Mouse (Mus musculus): ENCODE measurements around the gene Pik3ap1. TPM values are rescaled to one million over a fixed set of nuclear protein-coding genes. Genes with fewer than 3 reads are reported as not detected.
A peak's percentile ranks its signal among the peaks of the same experiment; 100 is the strongest.

Pik3ap1 gene
- polyA plus RNA-seq, 2 experiments = 1.8 to 3.1 TPM

DNA sequence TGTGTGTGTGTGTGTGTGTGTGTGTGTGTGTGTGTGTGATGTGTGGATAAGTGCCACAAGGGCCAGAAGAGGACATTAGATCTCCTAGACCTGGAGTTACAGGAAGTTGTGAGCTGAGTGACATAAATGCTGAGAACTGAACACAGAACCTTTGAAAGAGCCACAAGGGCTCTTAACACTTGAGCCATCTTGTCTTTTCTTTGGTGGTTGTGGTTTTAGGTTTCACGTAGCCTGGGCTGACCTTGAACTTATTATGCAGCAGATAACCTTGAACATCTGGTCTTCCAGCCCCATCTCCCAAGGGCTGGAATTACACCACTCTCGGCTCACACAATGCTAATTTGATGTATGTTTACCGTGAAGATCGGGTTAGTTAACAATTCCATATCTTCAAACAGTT lies 72.9 kb downstream of the Pik3ap1 start:
- 79% methylated on average over 4 of the region's 4 CpGs for WGBS
- Histone ChIP-seq H3K27ac (replicated peaks; ENCODE audit: low read depth, low read length) (no peak overlapping the region), H3K4me3 (replicated peaks; ENCODE audit: low read length) (no peak overlapping the region), H3K4me2 (replicated peaks; ENCODE audit: low read depth, low read length, severe bottlenecking) (no peak overlapping the region), H3K4me1 (ENCODE audit: control insufficient read depth, insufficient read depth, low read length) (peaks cover 3% of the 10 kb centered on the region; the same call in 1 of the 2 replicates), H3K36me3 (ENCODE audit: control insufficient read depth, insufficient read depth, low read length) (no peaks in the 10 kb centered on the region), H3K27me3 (ENCODE audit: control insufficient read depth, insufficient read depth, low read length) (no peaks in the 10 kb centered on the region), H3K9me3 (ENCODE audit: control insufficient read depth, low read length) (no peaks in the 10 kb centered on the region), H3K9ac (ENCODE audit: low read depth, low read length, severe bottlenecking) (no peak overlapping the region)
- ATAC-seq (ENCODE audit: low FRiP score, low read depth) (no peak), DNase-seq (ENCODE audit: low spot score) (no peak)
- no peak for TF ChIP-seq POLR2A (IDR thresholded peaks at IDR 0.05; ENCODE audit: borderline replicate concordance, extremely low read depth, insufficient read depth, insufficient read length)

DNA sequence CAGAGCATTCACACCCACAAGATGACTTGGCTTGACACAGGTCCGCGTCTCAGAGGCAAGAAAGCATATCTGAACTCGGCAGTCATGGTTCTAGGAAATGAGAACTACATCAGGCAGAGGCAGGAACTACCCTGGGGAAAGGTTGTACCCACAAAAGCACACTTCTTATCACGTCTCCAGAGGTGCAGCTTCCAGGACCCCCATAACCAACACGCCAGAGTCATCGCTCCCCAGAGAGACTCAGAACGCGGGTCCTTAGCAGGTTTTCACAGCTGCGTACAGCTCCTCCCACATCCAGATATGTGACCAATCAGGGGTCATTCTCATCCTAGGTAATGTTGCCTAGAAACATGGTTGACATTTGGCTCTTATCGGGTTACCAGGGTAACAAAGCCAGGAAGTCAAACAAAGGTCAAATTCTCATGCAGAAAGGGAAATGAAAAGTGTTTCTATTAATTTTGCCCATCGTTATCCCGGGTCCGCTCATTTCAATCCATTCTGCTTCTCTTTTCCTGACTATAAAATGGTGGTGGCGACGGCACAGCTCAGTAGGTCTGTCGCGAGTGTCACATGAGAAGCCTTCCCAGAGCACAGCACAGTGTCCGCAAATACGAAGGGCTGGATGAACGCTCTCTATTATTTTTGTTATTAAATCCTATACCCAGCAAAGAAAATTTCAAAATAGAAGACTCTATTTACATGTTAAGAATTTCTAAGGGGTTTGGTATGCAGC lies 73.8 kb downstream of the Pik3ap1 start:
- no peak for DNase-seq (ENCODE audit: low spot score)
- 22% methylated on average over 20 of the region's 20 CpGs for WGBS
- H3K9ac ChIP-seq (ENCODE audit: low read depth, low read length, severe bottlenecking) = no peak overlapping the region

DNA sequence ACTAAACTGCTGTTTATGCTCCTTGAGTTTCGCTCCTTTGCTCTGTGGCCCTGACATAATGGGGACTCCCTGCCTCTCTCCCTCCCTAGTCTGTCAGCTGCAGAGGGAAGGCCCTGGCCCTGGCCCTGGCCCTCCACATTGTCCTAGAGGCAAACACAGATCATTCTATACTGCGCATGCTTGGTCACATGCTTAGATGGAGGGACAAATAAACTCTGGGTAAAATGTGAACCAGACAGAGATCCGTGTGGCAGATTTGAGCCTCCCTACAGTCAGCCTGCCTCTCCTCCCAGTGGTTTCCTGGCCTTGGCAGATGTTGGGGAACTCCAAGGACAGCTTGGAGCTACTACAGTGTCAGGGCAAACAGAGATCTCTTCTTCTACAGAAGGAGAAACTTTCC lies 81.0 kb downstream of the Pik3ap1 start:
- 46% methylated on average over 3 of the region's 3 CpGs for WGBS
- no peak overlapping the region for H3K9ac ChIP-seq (ENCODE audit: low read depth, low read length, severe bottlenecking)
- H3K4me1 ChIP-seq (ENCODE audit: control insufficient read depth, insufficient read depth, low read length) = no peaks in the 10 kb centered on the region
- H3K4me2 ChIP-seq (replicated peaks; ENCODE audit: low read depth, low read length, severe bottlenecking) = no peak overlapping the region
- H3K27me3 ChIP-seq (ENCODE audit: control insufficient read depth, insufficient read depth, low read length) = no peaks in the 10 kb centered on the region
- H3K36me3 ChIP-seq (ENCODE audit: control insufficient read depth, insufficient read depth, low read length) = no peaks in the 10 kb centered on the region
- no peak for DNase-seq (ENCODE audit: low spot score)
- H3K4me3 ChIP-seq (replicated peaks; ENCODE audit: low read length) = no peak overlapping the region
- ATAC-seq (ENCODE audit: low FRiP score, low read depth) = no peak
- no peak for TF ChIP-seq POLR2A (IDR thresholded peaks at IDR 0.05; ENCODE audit: borderline replicate concordance, extremely low read depth, insufficient read depth, insufficient read length)
- no peaks in the 10 kb centered on the region for H3K9me3 ChIP-seq (ENCODE audit: control insufficient read depth, low read length)
- no peak overlapping the region for H3K27ac ChIP-seq (replicated peaks; ENCODE audit: low read depth, low read length)

More for the DNA sequence above, 73.8 kb downstream of the Pik3ap1 start:
- Histone ChIP-seq H3K9me3 (ENCODE audit: control insufficient read depth, low read length) (no peaks in the 10 kb centered on the region), H3K36me3 (ENCODE audit: control insufficient read depth, insufficient read depth, low read length) (no peaks in the 10 kb centered on the region), H3K4me2 (replicated peaks; ENCODE audit: low read depth, low read length, severe bottlenecking) (peak overlapping the region; percentile 38), H3K4me3 (replicated peaks; ENCODE audit: low read length) (peak overlapping the region; percentile 20), H3K27ac (replicated peaks; ENCODE audit: low read depth, low read length) (no peak overlapping the region), H3K4me1 (ENCODE audit: control insufficient read depth, insufficient read depth, low read length) (peaks cover 3% of the 10 kb centered on the region; the same call in 1 of the 2 replicates), H3K27me3 (ENCODE audit: control insufficient read depth, insufficient read depth, low read length) (no peaks in the 10 kb centered on the region)
- 0 out of 2 replicates have a peak, but pooled peaks have one; percentile 44 for ATAC-seq (ENCODE audit: low FRiP score, low read depth)
- no peak for TF ChIP-seq POLR2A (IDR thresholded peaks at IDR 0.05; ENCODE audit: borderline replicate concordance, extremely low read depth, insufficient read depth, insufficient read length)

GRCm38 (mm10) chr19:41303433-41303832 lies 81.5 kb downstream of the Pik3ap1 start:
- Histone ChIP-seq H3K4me2 (replicated peaks; ENCODE audit: low read depth, low read length, severe bottlenecking) (no peak overlapping the region), H3K4me3 (replicated peaks; ENCODE audit: low read length) (no peak overlapping the region), H3K36me3 (ENCODE audit: control insufficient read depth, insufficient read depth, low read length) (no peaks in the 10 kb centered on the region), H3K27me3 (ENCODE audit: control insufficient read depth, insufficient read depth, low read length) (no peaks in the 10 kb centered on the region), H3K4me1 (ENCODE audit: control insufficient read depth, insufficient read depth, low read length) (no peaks in the 10 kb centered on the region), H3K9ac (ENCODE audit: low read depth, low read length, severe bottlenecking) (no peak overlapping the region), H3K27ac (replicated peaks; ENCODE audit: low read depth, low read length) (no peak overlapping the region), H3K9me3 (ENCODE audit: control insufficient read depth, low read length) (no peaks in the 10 kb centered on the region)
- no peak for DNase-seq (ENCODE audit: low spot score)
- WGBS = 48% methylated on average over 6 of the region's 6 CpGs
- no peak for ATAC-seq (ENCODE audit: low FRiP score, low read depth)
- no peak for TF ChIP-seq POLR2A (IDR thresholded peaks at IDR 0.05; ENCODE audit: borderline replicate concordance, extremely low read depth, insufficient read depth, insufficient read length)

- ATAC-seq (ENCODE audit: low FRiP score, low read depth) (no peak), DNase-seq (ENCODE audit: low spot score) (no peak)
- Histone ChIP-seq H3K9ac (ENCODE audit: low read depth, low read length, severe bottlenecking) (no peak overlapping the region), H3K4me1 (ENCODE audit: control insufficient read depth, insufficient read depth, low read length) (no peaks in the 10 kb centered on the region), H3K4me2 (replicated peaks; ENCODE audit: low read depth, low read length, severe bottlenecking) (no peak overlapping the region), H3K27ac (replicated peaks; ENCODE audit: low read depth, low read length) (no peak overlapping the region), H3K9me3 (ENCODE audit: control insufficient read depth, low read length) (no peaks in the 10 kb centered on the region), H3K4me3 (replicated peaks; ENCODE audit: low read length) (no peak overlapping the region), H3K27me3 (ENCODE audit: control insufficient read depth, insufficient read depth, low read length) (no peaks in the 10 kb centered on the region), H3K36me3 (ENCODE audit: control insufficient read depth, insufficient read depth, low read length) (no peaks in the 10 kb centered on the region)
- WGBS = 10% methylated on average over 6 of the region's 6 CpGs
- no peak for TF ChIP-seq POLR2A (IDR thresholded peaks at IDR 0.05; ENCODE audit: borderline replicate concordance, extremely low read depth, insufficient read depth, insufficient read length)
These were observed 83.0 kb downstream of the Pik3ap1 start for GRCm38 (mm10) chr19:41301856-41302255.
